Mouse (Mus musculus) neural tube, embryonic 15.5 days (tissue): ENCODE measurements at regions not wholly inside any gene's neighbourhood (a gene's known extent, or its start where the extent isn't known, plus 50 kb on each side); places are given as distances from the start of the nearest gene placed in this dataset.

Experiments used
- ATAC-seq: fragments of 200-750 bp; cut with Nextera tagmentation; 2 replicates; pipeline ENCODE4 v1.8.0; 2017; ENCODE audit warnings: mild to moderate bottlenecking, moderate TSS enrichment, moderate library complexity; ENCODE audit not compliant: low FRiP score
- H3K27ac ChIP-seq: fragments of 300-500 bp; sonication (generic); replicated peaks from 2 replicates; pipeline ENCODE4 v1.5.1; 2015; ENCODE audit warnings: mild to moderate bottlenecking, inconsistent platforms
- H3K27me3 ChIP-seq: fragments of 300-500 bp; sonication (generic); replicated peaks from 2 replicates; pipeline ENCODE4 v1.6.1; 2015; ENCODE audit warnings: inconsistent platforms
- H3K36me3 ChIP-seq: fragments of 300-500 bp; sonication (generic); 2 replicates; pipeline ENCODE4 v1.6.1; 2015; ENCODE audit warnings: inconsistent platforms
- H3K4me1 ChIP-seq: fragments of 300-500 bp; sonication (generic); 2 replicates; pipeline ENCODE4 v1.6.1; 2015; ENCODE audit warnings: inconsistent platforms
- H3K4me2 ChIP-seq: fragments of 300-500 bp; sonication (generic); 2 replicates; pipeline ENCODE4 v1.6.1; 2015; ENCODE audit warnings: inconsistent platforms, mild to moderate bottlenecking, moderate library complexity
- H3K4me3 ChIP-seq: fragments of 300-500 bp; sonication (generic); replicated peaks from 2 replicates; pipeline ENCODE4 v1.5.1; 2015; ENCODE audit warnings: mild to moderate bottlenecking, inconsistent platforms
- H3K9ac ChIP-seq: fragments of 300-500 bp; sonication (generic); replicated peaks from 2 replicates; pipeline ENCODE4 v1.6.1; 2015; ENCODE audit warnings: mild to moderate bottlenecking, inconsistent platforms
- H3K9me3 ChIP-seq: fragments of 300-500 bp; sonication (generic); replicated peaks from 2 replicates; pipeline ENCODE4 v1.6.1; 2016; ENCODE audit warnings: inconsistent platforms
- WGBS: fragments of 180-500 bp; shearing (Covaris S2); methylation state at CpG from one replicate; pipeline ENCODE4 v1.1.7; 2015; ENCODE audit warnings: mixed read lengths; 5-methylcytosine and 5-hydroxymethylcytosine counted together

GRCm38 (mm10) chr2:50674151-50674855 lies 377.7 kb upstream of the Mmadhc start:
- Histone ChIP-seq H3K4me2 (no peak overlapping the region), H3K9me3 (no peaks in the 10 kb centered on the region), H3K27me3 (no peaks in the 10 kb centered on the region), H3K4me1 (no peaks in the 10 kb centered on the region), H3K4me3 (no peak overlapping the region), H3K27ac (no peak overlapping the region), H3K9ac (no peak overlapping the region), H3K36me3 (no peaks in the 10 kb centered on the region)
- no peak for ATAC-seq
- WGBS, result 89% methylated on average over 7 of the region's 7 CpGs

GRCm38 (mm10) chr2:50669297-50669696 lies 372.7 kb upstream of the Mmadhc start:
- no peaks in the 10 kb centered on the region for H3K4me1 ChIP-seq
- no peaks in the 10 kb centered on the region for H3K27me3 ChIP-seq
- H3K27ac ChIP-seq, result no peak overlapping the region
- no peak overlapping the region for H3K4me3 ChIP-seq
- H3K9ac ChIP-seq, result no peak overlapping the region
- no peak overlapping the region for H3K4me2 ChIP-seq
- no peaks in the 10 kb centered on the region for H3K36me3 ChIP-seq
- H3K9me3 ChIP-seq, result no peaks in the 10 kb centered on the region
- no peak for ATAC-seq

- Histone ChIP-seq H3K36me3 (no peaks in the 10 kb centered on the region), H3K9me3 (no peaks in the 10 kb centered on the region), H3K4me1 (no peaks in the 10 kb centered on the region), H3K4me3 (no peak overlapping the region), H3K27ac (no peak overlapping the region), H3K9ac (no peak overlapping the region), H3K4me2 (no peak overlapping the region), H3K27me3 (no peaks in the 10 kb centered on the region)
- 88% methylated on average over 1 of the region's 1 CpGs for WGBS
- no peak for ATAC-seq
Measured at GRCm38 (mm10) chr2:50668789-50669188, 372.2 kb upstream of the Mmadhc start.

DNA sequence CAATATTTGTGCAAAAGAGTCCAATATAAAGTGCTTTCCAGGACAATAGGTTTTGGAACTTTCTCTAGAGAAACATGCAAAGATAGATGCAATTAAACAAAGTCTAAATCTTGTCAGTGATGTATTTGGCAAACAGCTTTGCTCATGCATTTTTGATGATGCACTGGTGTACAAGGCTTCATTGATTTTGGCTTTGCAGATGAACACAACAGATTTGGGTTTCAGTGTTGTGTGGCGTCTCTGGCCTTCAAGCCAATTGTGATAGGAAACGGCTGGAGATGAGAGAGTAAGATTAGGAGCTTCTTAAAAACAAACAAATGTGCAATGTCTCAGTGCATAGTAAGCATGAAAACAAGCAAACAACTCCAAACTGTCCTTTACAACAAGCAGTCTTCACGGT lies 370.6 kb upstream of the Mmadhc start:
- Histone ChIP-seq H3K27ac (no peak overlapping the region), H3K4me3 (no peak overlapping the region), H3K9me3 (no peaks in the 10 kb centered on the region), H3K4me2 (no peak overlapping the region), H3K9ac (no peak overlapping the region), H3K36me3 (no peaks in the 10 kb centered on the region), H3K4me1 (no peaks in the 10 kb centered on the region), H3K27me3 (no peaks in the 10 kb centered on the region)
- ATAC-seq, result no peak
- WGBS, result 72% methylated on average over 3 of the region's 3 CpGs

GRCm38 (mm10) chr2:50662504-50662903 lies 365.9 kb upstream of the Mmadhc start:
- Histone ChIP-seq H3K4me2 (no peak overlapping the region), H3K4me1 (no peaks in the 10 kb centered on the region), H3K9ac (no peak overlapping the region), H3K36me3 (no peaks in the 10 kb centered on the region), H3K9me3 (no peaks in the 10 kb centered on the region), H3K27me3 (no peaks in the 10 kb centered on the region), H3K27ac (no peak overlapping the region), H3K4me3 (no peak overlapping the region)
- WGBS, result 91% methylated on average over 1 of the region's 1 CpGs
- no peak for ATAC-seq

GRCm38 (mm10) chr2:50660000-50660399 lies 363.4 kb upstream of the Mmadhc start:
- no peaks in the 10 kb centered on the region for H3K4me1 ChIP-seq
- no peaks in the 10 kb centered on the region for H3K27me3 ChIP-seq
- H3K9ac ChIP-seq, result no peak overlapping the region
- no peaks in the 10 kb centered on the region for H3K36me3 ChIP-seq
- no peak overlapping the region for H3K4me3 ChIP-seq
- ATAC-seq, result no peak
- H3K9me3 ChIP-seq, result no peaks in the 10 kb centered on the region
- H3K27ac ChIP-seq, result no peak overlapping the region
- WGBS, result 54% methylated on average over 2 of the region's 2 CpGs
- H3K4me2 ChIP-seq, result no peak overlapping the region

GRCm38 (mm10) chr2:50657826-50658225 lies 361.2 kb upstream of the Mmadhc start:
- Histone ChIP-seq H3K27ac (no peak overlapping the region), H3K36me3 (no peaks in the 10 kb centered on the region), H3K9ac (no peak overlapping the region), H3K4me1 (0 out of 2 replicates have a peak, but pooled peaks cover 5% of the 10 kb centered on the region), H3K27me3 (no peaks in the 10 kb centered on the region), H3K4me2 (no peak overlapping the region), H3K4me3 (no peak overlapping the region), H3K9me3 (no peaks in the 10 kb centered on the region)
- ATAC-seq, result no peak
- 67% methylated on average over 7 of the region's 7 CpGs for WGBS

DNA sequence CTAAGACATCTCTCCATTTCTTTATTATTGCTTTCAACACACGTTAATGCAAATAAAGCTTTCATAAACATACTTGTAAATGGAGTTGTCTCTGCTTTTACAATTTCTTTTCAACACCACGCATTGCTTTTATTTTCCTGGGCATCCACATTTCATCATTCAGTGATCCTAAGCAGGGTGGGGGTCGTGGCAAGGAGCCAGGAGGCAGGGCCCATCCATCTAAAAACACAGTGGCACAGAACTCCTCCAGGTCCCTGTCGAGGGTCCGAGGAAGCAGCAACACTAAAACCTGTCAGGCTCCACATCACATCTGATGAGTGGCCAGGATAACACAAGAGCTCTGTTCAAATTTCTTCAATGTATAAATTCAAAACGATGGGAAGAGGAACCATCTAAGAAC lies 359.8 kb upstream of the Mmadhc start:
- H3K9ac ChIP-seq, result no peak overlapping the region
- H3K27me3 ChIP-seq, result no peaks in the 10 kb centered on the region
- ATAC-seq, result no peak
- H3K9me3 ChIP-seq, result no peaks in the 10 kb centered on the region
- no peak overlapping the region for H3K4me3 ChIP-seq
- no peaks in the 10 kb centered on the region for H3K36me3 ChIP-seq
- 0 out of 2 replicates have a peak, but pooled peaks cover 5% of the 10 kb centered on the region for H3K4me1 ChIP-seq
- no peak overlapping the region for H3K27ac ChIP-seq
- no peak overlapping the region for H3K4me2 ChIP-seq
- 75% methylated on average over 6 of the region's 6 CpGs for WGBS

DNA sequence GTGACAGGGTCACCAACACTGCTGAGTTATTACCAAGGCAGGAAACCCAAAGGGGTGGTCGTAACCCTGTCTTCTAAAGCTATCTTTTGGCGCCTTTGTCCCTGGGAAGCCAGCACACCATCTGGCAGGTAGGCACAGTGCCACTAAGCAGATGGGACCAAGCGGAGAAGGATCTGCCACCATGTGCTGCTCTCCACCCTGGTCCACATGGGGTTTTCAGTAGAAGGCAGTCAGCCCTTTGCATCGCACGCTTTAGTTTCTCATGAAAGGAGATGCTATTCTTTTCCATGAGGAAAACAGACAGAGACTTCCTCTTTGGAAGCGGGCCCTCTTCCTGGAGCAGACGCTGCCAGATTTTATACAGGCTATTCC lies 358.3 kb upstream of the Mmadhc start:
- Histone ChIP-seq H3K27ac (no peak overlapping the region), H3K9ac (no peak overlapping the region), H3K27me3 (no peaks in the 10 kb centered on the region), H3K4me1 (0 out of 2 replicates have a peak, but pooled peaks cover 5% of the 10 kb centered on the region), H3K4me2 (no peak overlapping the region), H3K36me3 (no peaks in the 10 kb centered on the region), H3K9me3 (no peaks in the 10 kb centered on the region), H3K4me3 (no peak overlapping the region)
- 58% methylated on average over 7 of the region's 7 CpGs for WGBS
- ATAC-seq, result no peak

- no peaks in the 10 kb centered on the region for H3K36me3 ChIP-seq
- WGBS, result 71% methylated on average over 8 of the region's 8 CpGs
- no peak for ATAC-seq
Measured at GRCm38 (mm10) chr2:50654221-50654952, 357.8 kb upstream of the Mmadhc start.

DNA sequence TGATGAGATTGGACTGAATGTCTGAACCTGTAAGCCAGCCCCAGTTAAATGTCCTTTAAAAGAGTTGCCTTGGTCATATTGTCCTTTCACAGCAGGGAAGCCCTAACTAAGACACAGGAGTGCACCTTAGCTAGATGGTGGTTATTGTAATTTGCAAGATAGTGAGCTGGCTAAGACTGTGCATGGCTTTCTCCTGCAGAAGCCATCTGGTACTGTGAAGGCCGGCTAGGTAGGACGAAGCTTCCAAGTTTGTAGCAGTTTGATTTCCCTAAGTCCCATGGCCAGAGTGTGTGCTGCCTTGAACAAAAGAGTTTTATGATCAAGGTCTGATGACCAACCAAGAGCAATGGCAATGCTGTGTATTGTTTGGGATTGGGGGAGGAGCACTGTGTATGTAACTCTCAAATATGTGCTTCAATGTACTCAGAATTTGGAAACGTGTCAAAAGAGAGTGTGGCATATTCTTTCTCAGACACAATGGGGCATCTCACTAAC lies 356.6 kb upstream of the Mmadhc start:
- WGBS, result 85% methylated on average over 3 of the region's 3 CpGs
- no peak overlapping the region for H3K4me3 ChIP-seq
- no peak overlapping the region for H3K27ac ChIP-seq
- H3K36me3 ChIP-seq, result no peaks in the 10 kb centered on the region
- H3K9me3 ChIP-seq, result no peaks in the 10 kb centered on the region
- no peaks in the 10 kb centered on the region for H3K27me3 ChIP-seq
- H3K9ac ChIP-seq, result no peak overlapping the region
- H3K4me1 ChIP-seq, result 0 out of 2 replicates have a peak, but pooled peaks cover 5% of the 10 kb centered on the region
- no peak overlapping the region for H3K4me2 ChIP-seq
- no peak for ATAC-seq

More at GRCm38 (mm10) chr2:50654221-50654952, 357.8 kb upstream of the Mmadhc start:
- no peak overlapping the region for H3K4me3 ChIP-seq
- H3K9ac ChIP-seq, result no peak overlapping the region
- no peak overlapping the region for H3K27ac ChIP-seq
- H3K4me2 ChIP-seq, result no peak overlapping the region
- no peaks in the 10 kb centered on the region for H3K27me3 ChIP-seq
- H3K4me1 ChIP-seq, result 0 out of 2 replicates have a peak, but pooled peaks cover 5% of the 10 kb centered on the region
- H3K9me3 ChIP-seq, result no peaks in the 10 kb centered on the region

DNA sequence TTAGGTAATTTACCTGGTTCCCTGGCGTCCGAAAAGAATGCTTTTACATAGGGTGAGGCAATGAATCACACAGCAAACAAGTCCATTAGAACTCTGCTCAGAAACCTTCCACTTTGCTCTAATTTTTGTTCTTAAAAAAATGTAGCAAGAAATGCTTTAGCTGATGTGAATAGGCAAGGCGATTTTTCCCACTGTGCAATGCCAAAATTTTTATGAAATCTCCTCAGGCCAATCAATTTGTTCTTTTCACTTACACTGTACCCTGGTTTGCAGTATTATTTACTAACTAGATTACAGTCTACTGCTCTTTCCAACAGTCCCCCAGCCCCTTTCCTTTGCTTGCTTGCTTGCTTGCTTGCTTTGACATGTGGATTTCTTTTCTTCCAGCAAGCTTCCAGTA lies 353.1 kb upstream of the Mmadhc start:
- Histone ChIP-seq H3K4me2 (no peak overlapping the region), H3K27ac (no peak overlapping the region), H3K27me3 (no peaks in the 10 kb centered on the region), H3K9me3 (no peaks in the 10 kb centered on the region), H3K9ac (no peak overlapping the region), H3K4me1 (0 out of 2 replicates have a peak, but pooled peaks cover 1% of the 10 kb centered on the region), H3K4me3 (no peak overlapping the region), H3K36me3 (no peaks in the 10 kb centered on the region)
- ATAC-seq, result no peak
- 82% methylated on average over 3 of the region's 3 CpGs for WGBS
